Mouse (Mus musculus) embryo, embryonic 9.5 days (tissue): ENCODE data around the gene Slc8a2.
A peak's percentile ranks its signal among the peaks of the same experiment; 100 is the strongest.

Experiments used
- DNase-seq: peaks from one replicate; pipeline ENCODE4 v3.0.0-alpha.2; 2017; ENCODE audit errors: extremely low spot score

Slc8a2 gene

DNA sequence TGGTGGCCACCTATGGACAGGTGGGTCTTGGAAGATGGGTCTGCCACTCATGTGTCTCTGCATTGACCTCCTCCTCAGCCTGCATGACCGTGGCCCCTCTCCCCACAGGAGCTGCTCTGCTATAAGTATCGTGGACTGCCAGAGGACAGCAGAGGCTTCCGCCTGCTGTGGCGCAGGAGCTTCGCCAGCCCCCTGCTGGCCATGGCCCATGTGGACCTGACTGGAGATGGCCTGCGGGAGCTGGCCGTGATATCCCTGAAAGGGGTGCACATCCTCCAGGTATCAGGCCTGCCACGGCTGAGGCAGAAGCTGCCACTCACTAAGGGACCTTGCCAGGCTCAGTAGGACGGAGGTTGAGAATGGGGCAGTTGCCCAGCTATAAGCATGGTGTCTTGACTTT is 3.8 kb upstream of the Slc8a2 start:
- no peak for DNase-seq

DNA sequence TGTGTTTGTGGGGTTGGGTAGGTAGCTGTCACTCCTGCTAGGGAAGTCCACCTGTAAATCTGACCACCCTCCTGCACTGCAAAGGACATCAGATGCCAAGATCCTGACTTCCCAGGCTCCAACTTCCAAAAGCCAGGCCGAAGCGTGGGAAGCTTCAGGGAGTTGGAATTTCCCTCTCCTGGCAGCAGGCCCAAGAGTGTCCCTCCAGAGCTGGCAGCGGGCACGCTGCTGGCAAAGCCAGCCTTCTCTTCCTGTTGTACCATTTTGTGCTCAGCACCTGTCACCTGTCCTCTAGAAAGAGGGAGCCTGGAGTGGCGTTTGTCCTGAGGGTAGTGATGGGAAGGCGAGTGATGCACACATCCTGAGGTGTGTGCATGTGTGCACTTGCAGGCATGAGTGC is 1.3 kb upstream of the Slc8a2 start:
- no peak for DNase-seq

GRCm38 (mm10) chr7:16128899-16129298 is 727 bp upstream of the Slc8a2 start:
- DNase-seq = no peak

DNA sequence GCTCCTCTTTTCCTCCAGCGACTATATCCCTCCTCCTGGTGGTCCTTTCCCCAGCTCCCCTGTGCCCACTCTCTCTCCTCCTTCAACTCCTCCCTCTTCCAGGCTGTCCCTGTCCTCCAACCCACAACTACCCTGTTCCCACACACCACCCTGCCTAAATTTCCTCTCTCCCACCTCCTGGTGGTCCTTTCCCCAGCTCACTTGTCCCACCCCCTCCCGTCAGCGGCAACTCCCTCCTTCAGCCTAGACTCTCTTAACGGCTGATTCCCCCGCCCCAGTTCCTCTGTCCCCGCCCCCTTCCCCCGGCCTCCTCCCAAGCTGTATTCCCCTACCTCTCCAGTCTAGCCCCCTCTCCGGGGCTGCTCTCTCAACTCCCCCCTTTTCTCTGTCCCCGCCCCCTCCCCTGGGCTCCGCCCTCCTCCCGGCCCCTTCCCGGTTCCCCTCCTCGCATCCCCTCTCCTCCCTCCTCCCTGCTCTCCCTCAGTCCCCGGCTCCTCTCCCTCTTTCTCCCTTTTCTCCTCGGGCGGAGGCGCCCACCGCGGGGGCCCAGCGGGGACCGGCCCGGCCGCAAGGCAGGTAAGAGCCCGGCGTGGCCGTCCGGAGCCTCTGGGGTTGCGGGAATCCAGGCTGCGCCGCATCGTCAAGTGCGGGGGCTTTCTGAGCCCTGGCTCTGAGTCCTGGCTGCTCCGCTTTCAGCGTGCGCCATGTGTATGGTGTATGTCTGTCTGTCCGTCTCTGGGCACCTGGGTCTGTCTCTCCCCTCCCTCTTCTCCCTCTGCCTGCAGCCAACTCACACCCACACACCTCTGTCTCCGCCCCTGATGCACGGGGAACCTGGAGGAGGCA is 443 bp downstream of the Slc8a2 start:
- DNase-seq = peak; percentile 91

DNA sequence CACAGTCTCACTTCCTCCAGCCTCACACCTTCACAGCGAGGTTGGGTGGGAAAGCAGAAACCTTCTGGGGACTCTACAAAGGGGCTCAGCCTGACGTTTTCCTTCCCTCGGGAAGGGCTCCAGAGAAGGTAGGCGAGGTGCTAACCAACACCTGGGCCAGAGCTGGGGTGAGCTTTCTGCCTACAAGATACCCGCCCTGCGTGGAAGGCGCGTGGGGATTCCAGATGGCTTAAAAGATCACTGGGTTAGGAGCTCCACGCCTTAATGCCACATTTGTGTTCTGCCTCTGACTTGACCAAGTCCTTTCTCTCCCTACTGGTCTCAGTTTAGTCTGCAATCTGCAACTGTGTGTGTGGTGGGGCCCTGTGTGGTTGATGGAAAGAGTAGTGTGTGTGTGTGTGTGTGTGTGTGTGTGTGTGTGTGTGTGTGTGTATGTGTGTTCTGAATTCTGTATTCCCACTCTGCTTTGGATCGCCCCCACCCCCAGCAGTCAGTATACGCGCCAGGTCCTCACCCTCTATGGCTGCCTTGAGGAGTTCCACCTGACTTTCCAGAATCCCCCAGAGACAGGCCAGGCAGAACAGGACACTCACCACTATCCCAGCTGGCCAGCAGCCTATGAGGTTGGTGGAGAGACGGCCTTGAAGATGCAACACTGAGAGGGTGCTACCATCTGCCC is 1.5 kb downstream of the Slc8a2 start:
- DNase-seq = no peak

DNA sequence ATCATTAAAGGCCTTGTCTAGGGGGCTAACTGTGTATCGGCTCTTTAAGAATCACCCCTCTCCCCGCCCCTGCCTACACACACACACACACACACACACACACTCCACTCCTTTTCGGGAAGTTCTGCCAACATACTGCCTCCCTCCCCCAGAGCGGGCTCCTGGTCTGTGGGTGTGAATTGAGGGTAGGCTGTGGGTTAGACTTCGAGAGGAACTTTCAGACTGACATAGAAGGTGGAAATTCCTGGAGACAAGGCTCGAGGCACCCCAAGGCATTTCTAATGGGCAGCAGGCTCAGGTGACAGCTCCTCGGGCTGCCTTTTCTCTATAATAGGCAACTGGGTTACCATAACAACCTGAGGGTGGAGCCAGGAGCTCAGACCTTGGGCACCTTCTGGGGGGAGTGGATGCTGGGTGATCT is 2.5 kb downstream of the Slc8a2 start:
- peak; percentile 8 for DNase-seq

DNA sequence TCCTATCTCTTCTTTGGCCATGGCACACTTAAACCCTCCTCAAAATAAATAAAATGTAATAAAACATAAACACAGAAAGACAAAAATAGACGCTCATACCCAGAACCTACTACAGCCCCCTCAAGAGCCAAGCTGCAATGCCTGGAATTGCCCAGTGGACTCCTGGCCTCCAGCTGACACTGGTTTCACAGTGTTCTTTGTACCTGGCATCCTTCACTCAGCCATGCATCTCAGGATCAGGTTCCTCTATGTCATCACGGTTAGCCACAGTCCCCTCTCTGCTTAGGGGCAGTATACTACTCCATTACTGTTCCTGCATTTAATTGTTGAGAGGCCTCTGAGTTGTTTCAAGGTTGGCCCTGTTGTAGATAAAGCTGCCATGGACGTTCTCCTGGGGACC is 3.3 kb downstream of the Slc8a2 start:
- DNase-seq = no peak

DNA sequence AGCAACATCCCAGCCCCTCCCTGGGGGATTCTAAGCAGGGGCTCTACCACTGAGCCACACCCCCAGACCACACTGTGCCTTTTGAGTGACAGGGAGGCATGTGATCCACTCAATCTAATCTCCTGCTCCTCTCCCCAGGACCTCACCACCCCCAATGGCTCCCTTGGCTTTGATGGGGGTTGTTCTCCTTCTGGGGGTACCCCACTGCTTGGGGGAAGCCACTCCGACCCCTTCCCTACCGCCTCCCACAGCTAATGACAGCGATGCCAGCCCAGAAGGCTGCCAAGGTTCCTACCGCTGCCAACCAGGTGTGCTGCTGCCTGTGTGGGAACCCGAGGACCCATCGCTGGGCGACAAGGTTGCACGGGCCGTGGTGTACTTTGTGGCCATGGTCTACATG is 4.1 kb downstream of the Slc8a2 start:
- DNase-seq = no peak

GRCm38 (mm10) chr7:16134951-16135392 is 5.3 kb downstream of the Slc8a2 start:
- DNase-seq = no peak

GRCm38 (mm10) chr7:16146489-16147410 is 17.1 kb downstream of the Slc8a2 start:
- DNase-seq = no peak

GRCm38 (mm10) chr7:16147643-16148042 is 18.0 kb downstream of the Slc8a2 start:
- DNase-seq = peak; percentile 65

GRCm38 (mm10) chr7:16149241-16149640 is 19.6 kb downstream of the Slc8a2 start:
- DNase-seq = no peak

DNA sequence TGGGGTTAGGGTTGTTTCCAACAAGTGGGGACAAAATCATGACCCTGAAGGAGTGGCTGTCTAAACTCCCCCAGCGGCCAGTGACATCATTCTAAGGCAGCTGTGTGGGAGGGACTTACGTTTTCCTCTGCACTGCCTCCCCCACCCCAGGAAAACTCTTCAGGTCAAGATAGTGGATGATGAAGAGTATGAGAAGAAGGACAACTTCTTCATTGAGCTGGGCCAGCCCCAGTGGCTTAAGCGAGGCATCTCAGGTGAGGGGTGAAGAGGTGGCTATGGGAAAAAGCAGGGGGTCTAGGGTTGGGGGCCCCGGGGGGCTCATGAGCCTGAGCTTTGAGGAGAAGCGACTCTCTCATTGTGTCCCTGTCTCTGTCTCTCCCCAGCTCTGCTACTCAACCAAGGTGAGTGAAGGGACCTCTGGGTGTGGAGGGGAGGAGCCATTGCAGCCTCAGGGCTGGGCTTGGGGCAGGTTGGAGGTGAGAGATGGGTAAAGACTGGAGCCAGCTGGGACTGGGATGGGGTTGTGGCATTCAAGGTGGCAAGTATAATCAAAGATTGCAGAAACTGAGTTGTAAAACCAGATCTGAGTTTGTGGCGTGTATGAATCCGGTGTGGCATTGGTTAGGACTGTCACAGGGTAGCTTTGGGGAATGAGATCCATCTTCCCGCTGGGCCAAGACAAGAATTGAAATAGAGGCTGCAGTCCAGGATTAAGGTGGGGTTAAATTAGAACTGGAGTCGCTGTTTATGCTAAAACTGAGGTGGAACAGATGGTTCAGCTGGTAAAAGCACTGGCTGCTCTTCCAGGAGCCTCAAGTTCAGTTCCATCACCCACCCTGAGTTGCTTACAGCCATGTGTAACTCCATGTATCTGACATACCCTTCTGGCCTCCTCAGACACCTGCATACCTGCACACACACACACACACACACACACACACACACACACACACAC is 20.8 kb downstream of the Slc8a2 start:
- no peak for DNase-seq

GRCm38 (mm10) chr7:16153522-16153921 is 23.9 kb downstream of the Slc8a2 start:
- peak; percentile 54 for DNase-seq

DNA sequence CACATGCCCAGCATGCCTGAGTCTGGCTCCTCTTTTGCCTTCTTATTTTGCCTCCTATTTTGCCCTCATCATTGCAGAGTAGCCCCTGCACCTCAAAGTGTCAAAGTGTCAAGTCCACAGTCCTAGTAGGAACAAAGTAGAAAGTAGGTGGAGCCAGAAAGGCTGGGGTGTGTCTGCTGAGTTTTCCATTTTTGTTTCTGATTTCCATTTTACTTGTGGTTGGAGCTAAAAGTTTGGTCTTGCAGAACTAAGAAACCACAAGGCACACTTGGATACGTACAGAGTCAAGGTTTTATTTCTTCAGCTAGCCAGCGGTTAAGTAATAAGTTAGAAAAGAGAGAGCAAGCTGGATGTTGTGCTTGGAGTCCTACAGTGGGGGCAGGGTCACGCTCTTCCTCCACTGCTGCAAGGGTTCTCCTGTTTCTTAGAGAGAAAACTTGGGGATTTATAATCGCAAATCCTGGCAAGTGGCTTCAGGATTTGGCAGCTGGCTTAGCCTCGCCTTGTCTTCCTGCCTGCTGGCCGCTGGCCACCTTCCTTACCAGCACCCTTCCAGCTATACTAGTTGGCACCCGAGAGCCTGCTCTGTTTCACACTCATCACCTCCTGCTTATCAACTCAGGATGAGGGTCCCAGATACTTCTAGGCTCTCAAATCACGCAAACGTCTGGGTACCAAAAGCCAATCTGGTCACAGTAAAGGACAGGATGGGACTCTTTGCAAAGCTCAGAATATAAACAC is 25.7 kb downstream of the Slc8a2 start:
- no peak for DNase-seq

GRCm38 (mm10) chr7:16156105-16156714 is 26.6 kb downstream of the Slc8a2 start:
- no peak for DNase-seq

- DNase-seq = peak; percentile 20
Observed at GRCm38 (mm10) chr7:16158735-16159134, 29.1 kb downstream of the Slc8a2 start.

GRCm38 (mm10) chr7:16160702-16161101 is 31.1 kb downstream of the Slc8a2 start:
- DNase-seq = no peak

DNA sequence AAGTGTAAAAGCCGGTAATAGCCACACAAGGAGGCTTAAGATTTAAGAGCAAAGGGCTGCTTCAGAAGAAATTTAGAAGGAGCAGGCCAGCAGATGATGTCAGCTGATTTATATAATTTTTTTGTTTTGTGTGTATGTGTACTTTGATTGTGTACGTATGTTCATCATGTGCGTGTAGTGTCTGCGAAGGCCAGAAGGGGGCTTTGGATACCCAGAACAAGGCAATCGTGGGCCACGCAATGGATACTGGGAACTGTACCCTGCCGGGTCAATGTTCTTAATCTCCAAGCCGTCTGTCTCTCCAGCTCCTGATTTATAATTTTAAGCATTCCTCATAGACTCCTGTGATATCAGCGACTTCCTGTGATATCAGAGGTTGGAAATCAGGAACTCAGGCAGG is 31.7 kb downstream of the Slc8a2 start:
- no peak for DNase-seq

- no peak for DNase-seq
Observed at GRCm38 (mm10) chr7:16162036-16162435, 32.4 kb downstream of the Slc8a2 start.
